Mouse (Mus musculus): ENCODE measurements around the gene Klhl12.
A peak's percentile ranks its signal among the peaks of the same experiment; 100 is the strongest.

The Klhl12 gene

DNA sequence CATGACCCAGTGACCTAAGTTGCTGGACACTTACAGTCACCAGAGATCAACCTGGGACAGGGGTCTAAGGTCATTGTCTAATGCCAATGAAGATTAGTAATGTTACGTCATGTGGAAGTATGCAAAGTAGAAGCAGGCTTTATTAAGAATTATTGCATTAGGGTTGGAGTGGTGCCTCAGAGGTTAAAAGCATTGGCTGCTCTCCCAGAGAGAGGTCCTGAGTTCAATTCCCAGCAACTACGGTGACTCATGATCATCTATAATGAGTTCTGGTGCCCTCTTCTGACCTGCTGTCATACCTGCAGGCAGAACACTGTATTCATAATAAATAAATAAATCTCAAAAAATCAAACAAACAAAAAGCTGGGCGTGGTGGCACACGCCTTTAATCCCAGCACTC is 5.1 kb upstream of the Klhl12 start:
- DNase-seq (ENCODE audit: low spot score) = no peak

- peak; percentile 47 for DNase-seq (ENCODE audit: low spot score)
Observed at GRCm38 (mm10) chr1:134450986-134451385, 4.3 kb upstream of the Klhl12 start.

DNA sequence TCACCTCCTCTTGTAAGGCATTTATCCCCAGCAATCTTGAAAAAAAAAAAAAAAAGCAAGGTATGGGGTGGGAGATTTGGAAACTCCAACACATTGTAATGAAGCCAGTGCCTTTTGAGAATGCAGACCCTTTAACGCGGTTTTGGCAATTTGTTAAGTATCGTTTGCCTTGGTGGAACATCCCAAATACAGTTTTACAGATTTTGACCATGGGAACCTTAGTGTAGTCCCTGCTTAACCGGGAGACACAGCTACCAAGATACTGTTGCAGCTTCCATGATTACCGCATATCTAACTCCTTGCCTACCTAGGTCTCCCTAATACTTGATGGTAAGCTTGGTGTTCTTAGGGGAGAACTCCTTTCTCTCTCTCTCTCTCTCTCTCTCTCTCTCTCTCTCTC is 729 bp downstream of the Klhl12 start:
- no peak for DNase-seq (ENCODE audit: low spot score)

GRCm38 (mm10) chr1:134458139-134458727 is 2.9 kb downstream of the Klhl12 start:
- no peak for DNase-seq (ENCODE audit: low spot score)

DNA sequence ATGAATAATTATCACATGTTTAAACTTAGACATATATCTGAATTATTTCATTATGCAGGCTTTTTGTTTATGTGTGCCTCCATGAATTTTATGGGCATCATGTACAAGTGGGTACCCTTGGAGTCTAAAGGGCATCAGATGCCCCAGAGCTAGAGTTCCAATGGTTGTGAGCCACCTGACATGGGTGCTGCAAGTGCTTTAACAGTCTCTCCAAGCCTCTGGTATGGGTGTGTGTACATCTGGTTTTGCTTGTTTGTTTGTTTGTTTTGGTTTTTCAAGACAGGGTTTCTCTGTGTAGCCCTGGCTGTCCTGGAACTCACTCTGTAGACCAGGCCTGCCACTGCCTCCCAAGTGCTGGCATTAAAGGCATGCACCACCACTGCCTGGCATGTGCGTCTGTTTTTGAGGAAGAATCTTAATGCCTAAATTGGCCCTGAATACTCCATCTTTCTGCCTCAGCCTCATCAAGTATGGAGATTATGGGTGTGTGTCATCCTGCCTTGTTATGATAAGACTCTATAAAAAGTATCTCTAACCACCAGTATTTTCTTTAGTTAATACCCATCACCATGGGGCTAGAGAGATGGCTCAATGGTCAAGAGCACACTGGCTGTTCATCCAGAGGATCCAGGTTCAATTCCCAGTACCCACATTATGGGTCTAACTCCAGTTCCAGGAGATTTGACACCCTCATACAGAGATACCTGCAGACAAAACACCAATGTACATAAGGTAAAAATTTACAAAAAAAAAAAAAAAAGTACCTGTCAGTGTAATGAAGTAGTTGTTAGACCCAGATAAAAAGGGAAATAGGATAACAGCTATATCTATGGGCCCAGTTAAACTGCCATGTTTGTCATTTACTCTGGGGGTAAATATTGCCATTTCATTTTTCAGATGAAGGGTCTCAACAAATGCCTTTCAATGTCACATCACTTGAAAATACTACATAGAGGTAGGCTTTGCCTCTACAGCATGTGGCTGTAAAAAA is 5.3 kb downstream of the Klhl12 start:
- no peak for DNase-seq (ENCODE audit: low spot score)

DNA sequence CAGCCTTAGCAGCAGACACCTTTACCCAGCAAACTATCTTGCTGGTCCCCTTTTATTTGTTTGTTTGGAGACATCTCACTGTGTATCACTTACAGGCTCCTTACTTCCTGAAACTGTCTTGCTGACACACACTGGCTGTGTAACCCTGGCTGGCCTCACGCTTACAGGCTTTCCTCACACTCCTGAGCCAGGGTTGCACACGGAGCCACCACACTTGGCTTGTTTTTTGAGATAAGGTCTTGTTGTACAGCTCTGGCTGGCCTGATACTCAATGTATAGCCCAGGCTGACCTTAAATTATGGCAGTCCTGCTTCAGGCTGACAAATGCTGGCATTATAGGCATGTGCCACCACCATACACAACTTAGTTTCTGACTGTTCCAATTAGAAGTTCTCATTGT is 29.3 kb downstream of the Klhl12 start:
- DNase-seq (ENCODE audit: low spot score) = no peak

DNA sequence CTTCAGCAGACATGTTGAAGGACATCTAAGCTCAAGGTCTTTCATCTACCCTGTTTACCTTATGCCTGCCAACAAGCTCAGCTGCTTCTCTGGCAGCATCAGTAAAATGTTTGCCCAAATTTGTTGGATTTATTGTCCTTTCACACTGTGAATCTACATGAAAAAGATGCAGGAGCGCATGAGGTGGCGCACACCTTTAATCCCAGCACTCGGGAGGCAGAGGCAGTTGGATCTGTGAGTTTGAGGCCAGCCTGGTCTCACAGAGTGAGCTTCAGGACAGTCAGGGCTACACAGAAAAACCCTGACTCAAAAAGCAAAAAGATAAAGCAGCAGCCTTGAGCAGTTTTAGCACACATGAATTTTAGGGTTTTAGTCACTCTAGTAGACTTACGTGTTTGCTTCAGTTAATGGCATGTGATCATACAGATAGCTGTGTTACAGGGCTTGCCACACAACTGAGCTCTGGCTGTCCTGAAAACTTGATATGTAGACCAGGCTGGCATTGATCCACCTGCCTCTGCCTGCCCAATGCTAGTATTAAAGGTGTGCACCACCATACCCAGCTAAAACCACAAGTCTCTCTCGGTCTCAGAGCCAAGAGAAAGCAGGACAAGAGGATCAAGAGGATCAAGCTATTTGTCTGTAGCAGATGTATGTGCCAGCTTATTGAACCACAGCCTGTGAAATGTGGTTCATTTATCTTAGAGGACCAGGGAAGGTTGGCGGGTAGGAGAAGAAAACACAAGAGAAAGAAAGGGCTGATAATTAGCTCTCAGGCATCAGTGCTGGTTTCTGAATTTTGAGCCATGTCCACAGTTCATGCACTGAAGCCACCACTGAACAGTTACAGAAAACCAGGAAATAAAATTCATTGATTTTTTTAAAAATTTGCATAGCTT is 35.8 kb downstream of the Klhl12 start:
- DNase-seq (ENCODE audit: low spot score) = no peak

- DNase-seq (ENCODE audit: low spot score) = no peak
Observed at GRCm38 (mm10) chr1:134492276-134492675, 36.9 kb downstream of the Klhl12 start.

DNA sequence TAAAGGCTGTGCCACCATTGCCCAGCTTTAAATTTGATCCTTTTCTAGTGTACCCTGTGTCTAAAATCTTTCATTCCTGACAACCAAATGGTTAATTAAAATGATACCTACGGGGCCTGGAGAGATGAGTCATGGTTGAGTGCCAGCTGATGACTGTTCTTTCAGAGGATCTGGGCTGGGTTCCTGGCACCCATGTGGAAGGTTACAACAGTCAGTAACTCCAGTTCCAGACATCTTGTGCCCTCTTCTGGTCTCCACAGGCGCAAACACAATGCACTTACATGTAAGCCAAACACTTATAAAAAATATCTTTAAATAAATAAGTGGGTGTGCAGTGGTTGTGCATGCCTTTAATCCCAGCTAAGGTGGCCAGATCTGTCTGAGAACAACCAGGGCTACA is 38.2 kb downstream of the Klhl12 start:
- DNase-seq (ENCODE audit: low spot score) = no peak

- no peak for DNase-seq (ENCODE audit: low spot score)
Observed at GRCm38 (mm10) chr1:134493956-134494355, 38.6 kb downstream of the Klhl12 start.

- peak; percentile 93 for DNase-seq (ENCODE audit: low spot score)
Observed at GRCm38 (mm10) chr1:134494428-134495215, 39.3 kb downstream of the Klhl12 start, which contains the start of gene Rabif. Gene Rabif (plus strand): TSS chr1:134494648.

DNA sequence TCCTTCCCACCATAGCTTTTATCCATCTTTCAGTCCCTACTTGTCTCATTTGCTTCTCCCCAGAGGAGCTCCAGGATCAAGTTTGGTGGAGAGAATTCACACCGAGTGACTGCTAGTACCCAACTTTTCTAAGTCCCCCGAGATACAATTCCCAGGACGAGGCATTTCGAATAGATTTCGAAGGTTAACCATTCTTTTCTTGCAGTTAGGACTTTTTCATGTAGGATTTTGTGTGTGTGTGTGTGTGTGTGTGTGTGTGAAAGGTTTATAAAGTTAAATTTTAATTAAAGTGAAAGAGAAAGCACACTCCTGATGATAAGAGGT is 39.8 kb downstream of the Klhl12 start:
- no peak for DNase-seq (ENCODE audit: low spot score)

DNA sequence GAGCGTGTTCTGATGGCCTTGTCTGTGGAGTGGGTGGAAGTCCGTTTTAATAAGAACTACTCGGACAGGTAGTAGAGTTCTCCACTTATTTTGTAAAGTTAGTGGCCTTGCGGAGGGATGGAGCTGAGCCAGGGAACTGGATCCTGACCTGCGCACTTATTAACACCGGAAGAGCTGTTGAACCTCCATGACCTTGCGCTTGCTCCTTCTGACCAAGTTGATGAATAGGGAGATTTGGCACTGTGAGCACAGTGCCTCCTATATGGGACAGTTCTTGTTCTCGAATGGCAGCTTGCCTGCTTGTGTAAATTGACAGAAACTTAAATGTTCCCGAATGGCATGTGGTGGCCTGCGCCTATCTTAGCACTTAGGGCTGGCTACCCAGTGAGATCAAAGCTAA is 40.7 kb downstream of the Klhl12 start:
- no peak for DNase-seq (ENCODE audit: low spot score)

- DNase-seq (ENCODE audit: low spot score) = no peak
Observed at GRCm38 (mm10) chr1:134500916-134501315, 45.6 kb downstream of the Klhl12 start.

DNA sequence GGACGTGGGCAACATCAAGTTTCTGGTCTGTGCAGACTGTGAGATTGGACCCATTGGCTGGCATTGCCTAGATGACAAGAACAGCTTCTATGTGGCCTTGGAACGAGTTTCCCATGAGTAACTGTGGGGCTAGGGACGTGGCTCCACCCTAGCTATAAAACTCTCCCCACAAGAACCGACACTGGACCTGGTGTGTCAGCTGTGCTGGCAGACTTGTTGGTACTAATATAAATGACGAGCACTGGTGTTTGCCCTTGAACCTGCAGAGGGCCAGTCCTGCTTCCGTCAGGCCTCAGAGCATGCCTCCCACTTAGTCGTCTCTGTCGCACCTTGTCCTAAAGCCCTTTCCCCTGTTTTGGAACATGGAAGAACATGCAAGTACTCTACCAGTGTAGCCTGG is 50.9 kb downstream of the Klhl12 start:
- DNase-seq (ENCODE audit: low spot score) = no peak

- no peak for DNase-seq (ENCODE audit: low spot score)
Observed at GRCm38 (mm10) chr1:134510018-134510417, 54.7 kb downstream of the Klhl12 start.

DNA sequence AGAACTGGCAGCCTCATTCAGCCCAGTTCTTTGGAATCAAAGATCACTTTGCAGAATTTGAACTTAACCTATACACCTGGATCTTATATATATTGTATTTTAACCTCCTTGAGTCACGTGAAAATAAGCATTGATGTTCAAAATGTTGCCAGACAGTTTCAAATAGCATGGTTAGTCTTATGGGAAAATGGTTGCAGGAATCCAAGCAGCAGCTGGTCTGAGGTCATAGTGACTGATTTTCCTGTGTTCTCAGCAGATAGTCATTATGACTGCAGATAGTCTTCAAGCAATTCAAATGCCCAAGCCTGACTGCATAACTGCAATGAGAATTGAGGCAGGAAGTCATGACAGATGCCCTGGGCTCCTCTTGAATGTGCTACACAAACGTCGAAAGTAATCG is 56.9 kb downstream of the Klhl12 start:
- DNase-seq (ENCODE audit: low spot score) = no peak

- no peak for DNase-seq (ENCODE audit: low spot score)
Observed at GRCm38 (mm10) chr1:134512584-134512983, 57.3 kb downstream of the Klhl12 start.

- DNase-seq (ENCODE audit: low spot score) = no peak
Observed at GRCm38 (mm10) chr1:134513312-134513860, 58.1 kb downstream of the Klhl12 start.

DNA sequence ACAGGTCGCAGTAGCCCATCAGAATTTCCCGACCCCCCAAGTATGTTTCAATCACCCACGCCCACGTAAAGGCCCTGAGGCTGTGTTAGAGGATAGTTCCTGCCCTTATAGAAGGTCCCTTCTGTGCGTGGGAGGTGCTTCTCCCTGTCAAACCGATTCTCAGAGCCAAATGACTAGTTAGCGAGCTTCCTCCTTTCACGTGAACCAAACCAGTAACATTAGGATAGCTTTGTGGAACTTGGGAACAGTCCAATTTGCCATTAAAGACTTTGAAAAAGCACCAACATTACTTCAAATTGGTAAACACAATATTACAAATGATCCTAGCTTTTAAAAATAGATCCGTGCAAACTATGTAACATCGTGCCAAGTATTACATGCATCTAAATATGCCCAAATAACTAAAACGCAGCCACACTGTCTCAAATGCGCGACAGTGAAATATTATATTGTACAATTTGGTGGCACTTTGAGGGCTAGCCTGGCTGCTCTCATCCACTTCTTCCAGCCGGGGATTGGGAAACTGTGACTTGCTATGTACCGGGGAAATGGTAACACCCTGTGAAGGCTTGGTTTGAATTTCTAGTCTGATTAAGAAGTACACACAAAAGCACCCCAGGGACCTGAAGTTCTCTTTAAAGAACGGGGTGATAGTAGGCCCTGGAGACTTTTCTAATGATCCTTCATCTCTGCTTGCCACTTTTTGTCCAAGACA is 58.7 kb downstream of the Klhl12 start:
- no peak for DNase-seq (ENCODE audit: low spot score)

GRCm38 (mm10) chr1:134515891-134516290 is 60.6 kb downstream of the Klhl12 start:
- DNase-seq (ENCODE audit: low spot score) = no peak

Data from layer of hippocampus, adult 9-10 months (tissue).